Mouse (Mus musculus): ENCODE results near the gene Gpx4.

DNA sequence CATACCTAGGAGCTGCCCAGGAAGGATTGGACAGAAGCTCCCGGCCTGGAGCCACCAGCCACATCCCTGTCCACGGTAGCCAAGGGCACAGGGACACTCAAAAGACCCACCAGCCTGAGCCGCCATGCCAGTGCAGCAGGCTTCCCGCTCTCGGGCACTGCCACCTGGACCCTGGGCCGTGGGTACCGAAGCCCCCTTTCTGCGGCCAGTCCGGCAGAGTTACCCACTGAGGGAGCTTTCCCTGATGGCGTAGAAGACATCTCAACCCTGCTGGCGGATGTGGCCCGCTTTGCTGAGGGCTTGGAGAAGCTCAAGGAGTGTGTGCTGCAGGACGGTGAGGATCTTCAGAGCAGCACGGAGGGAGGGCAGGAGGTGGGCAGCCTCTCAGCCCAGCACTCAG lies 29.2 kb upstream of the Gpx4 start:
- TF ChIP-seq CTCF (IDR thresholded peaks at IDR 0.05; ENCODE audit: borderline replicate concordance, extremely low read depth, insufficient read depth, insufficient read length): no peak
- no peak for TF ChIP-seq POLR2A (IDR thresholded peaks at IDR 0.05; ENCODE audit: borderline replicate concordance, extremely low read depth, insufficient read depth, insufficient read length, poor library complexity, severe bottlenecking)

All from brain, embryonic 14.5 days (tissue).